Mouse (Mus musculus) Muller cell, postnatal 12 days (primary cell): Measurements from ENCODE around the gene 4930503B20Rik.

Experiments
- DNase-seq: peaks from one replicate; pipeline ENCODE4 v3.0.0-alpha.2; 2015; ENCODE audit errors: inconsistent ontology term

The 4930503B20Rik gene

DNA sequence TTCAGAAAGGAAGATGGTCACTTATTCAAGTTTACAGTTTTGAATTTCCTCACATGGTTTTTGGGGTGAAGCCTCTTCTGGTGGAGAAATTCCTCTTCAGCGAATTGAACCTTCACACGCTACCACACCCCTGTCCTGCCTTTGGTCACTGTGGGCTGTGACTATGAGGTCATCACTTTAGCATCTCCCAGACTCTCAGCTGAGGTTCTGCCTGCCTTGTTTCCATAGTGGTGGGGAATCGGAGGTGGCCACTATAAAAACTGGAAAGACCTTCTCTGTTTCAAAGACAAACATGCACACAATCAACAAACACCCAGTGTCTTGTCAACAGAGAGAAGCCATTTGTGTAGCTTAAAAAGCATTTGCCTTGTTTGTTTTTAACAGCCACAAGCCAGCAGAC is at the start of gene 4930503B20Rik:
TSS of gene 4930503B20Rik (minus strand) at position 101 of the 400 bp plus-strand sequence.
- DNase-seq, result no peak

DNA sequence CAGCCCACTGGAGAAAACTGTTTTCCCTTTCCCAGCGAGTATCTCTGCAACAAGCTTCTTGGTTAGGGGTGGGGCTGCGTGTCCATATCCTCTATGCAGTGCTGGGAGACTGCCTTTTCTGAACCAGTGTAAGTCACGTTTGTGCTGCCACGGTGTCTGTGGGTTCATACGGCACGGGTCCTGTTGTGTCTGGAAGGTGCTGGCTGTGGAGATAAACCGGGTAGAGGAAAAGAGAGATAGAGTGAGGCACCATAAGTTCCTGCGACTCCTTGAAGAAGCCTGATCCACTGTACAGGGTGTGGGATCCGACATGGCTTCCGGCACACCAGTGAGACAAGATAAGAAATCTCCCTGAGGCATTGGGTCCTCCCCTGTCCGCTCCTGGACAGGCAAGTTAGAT is 48.9 kb upstream of the 4930503B20Rik start:
- DNase-seq, result no peak

DNA sequence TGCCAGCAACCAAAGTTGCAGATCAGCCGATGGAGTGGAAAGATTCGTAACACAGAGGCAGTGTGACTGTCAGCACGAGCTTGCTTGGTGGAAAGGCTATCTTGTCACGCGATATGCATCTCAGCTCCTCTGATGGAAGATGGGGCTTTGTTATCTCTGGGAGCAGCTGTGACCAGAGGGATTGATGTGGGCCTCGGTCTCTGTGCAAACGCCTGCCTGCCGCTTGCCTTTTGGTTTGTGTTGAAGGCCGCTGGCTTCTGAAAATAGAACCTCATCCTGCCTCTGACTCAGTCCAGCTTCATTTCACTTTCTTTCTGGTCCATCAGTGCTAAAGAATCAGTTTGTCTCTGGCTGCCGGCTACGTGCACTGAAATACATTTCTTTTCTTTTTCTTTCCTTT is 47.9 kb upstream of the 4930503B20Rik start:
- DNase-seq, result peak; percentile 48

DNA sequence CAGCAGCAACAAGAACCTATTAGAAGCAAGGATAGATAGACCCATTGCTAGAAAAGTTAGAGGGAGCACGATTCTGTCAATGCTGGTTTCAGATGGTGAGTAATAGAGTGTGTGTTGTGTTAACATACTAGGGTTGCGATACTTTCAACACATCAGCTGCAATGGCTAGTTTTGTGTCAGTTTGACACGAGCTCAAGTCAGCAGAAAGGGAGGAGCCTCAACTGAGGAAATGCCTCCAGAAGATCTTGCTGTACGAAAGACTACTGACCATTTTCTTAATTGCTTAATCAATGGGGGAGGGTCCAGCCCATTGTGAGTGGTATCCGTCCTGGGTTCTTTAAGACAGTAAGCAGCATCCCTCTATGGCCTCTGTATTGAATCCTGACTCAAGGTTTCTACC is 41.4 kb upstream of the 4930503B20Rik start:
- DNase-seq, result no peak

- DNase-seq, result no peak
These were observed 36.1 kb upstream of the 4930503B20Rik start for GRCm38 (mm10) chr3:146687121-146687725.

DNA sequence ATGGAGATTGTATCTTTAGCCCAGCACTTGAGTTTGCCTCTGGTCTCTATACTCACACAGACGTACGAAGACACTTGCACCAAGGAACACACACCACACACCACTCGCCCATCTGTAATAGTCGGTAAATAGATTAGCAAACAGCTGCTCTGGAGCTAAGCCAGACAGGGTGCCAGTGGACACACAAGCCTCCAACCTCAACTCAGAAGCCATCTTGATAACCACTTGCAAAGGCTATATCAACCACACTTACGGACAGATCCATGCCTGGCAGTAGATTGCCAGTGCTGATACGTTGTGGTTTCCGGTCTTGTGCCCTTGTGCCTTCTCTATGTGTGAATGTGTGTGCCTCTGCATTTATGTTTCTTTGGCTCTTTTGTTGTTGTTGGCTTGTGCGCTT is 35.3 kb upstream of the 4930503B20Rik start:
- DNase-seq, result no peak

- peak; percentile 57 for DNase-seq
These were observed 33.9 kb upstream of the 4930503B20Rik start, which contains the start of gene Samd13 for GRCm38 (mm10) chr3:146684811-146685675. Samd13 (minus strand) TSS chr3:146685592.

- DNase-seq, result no peak
These were observed 32.0 kb upstream of the 4930503B20Rik start for GRCm38 (mm10) chr3:146683095-146683494.

GRCm38 (mm10) chr3:146682140-146682651 is 31.1 kb upstream of the 4930503B20Rik start:
- DNase-seq, result no peak

DNA sequence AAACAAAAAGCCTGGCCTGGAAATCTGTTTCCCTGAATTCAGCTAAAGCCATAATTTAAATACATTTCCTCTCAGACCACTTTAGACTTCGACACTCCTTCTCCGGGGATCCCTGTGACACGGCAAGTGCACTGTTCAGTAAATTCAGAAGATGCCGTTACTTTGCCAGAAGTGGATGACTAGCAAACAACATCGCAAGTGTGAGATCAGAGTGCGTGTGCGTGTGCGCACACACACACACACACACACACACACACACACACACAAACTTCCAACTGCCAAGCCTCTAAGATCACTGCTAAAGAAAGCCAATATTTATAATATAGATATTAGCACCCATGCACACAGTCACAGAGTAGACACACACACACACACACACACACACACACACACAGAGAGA is 30.6 kb upstream of the 4930503B20Rik start:
- DNase-seq, result no peak

DNA sequence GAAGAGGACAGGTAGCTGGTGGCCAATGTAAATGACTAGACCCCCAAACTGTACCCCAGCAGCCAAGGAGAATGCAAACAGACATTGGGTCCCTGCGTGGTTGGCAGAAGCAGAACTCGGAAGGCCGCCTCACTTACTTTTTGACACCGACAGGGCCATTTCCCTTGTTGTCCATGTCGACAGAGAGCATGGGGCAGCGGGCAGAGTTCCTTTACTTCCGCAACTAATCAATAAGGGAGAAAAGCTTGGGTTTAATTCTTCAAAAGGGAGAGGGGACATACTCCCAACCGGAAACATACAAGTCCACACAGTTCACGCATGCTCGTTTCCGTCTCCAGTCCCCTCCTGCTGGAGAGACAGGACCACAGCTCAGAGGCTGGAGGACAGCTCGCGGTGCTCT is 29.5 kb upstream of the 4930503B20Rik start:
- DNase-seq, result no peak

DNA sequence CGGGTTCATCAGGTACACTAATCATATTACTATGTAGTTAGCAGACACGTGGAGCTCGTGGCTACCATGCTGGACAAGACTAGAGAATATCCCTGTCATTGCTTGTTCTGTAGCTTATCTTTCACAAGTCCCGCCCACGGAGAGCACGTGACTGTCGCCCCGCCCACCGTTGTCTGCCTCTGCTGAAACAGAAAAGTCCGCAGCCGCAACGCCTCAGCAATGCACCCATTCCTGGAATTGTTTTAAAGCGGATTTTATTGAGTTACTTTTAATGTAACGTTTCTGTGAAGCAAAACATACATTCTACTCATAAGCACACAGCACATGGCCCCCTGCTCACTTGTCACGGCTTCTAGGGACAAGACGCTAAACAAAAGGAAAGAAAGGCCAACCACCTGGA is 28.5 kb upstream of the 4930503B20Rik start:
- DNase-seq, result no peak

GRCm38 (mm10) chr3:146676193-146676592 is 25.1 kb upstream of the 4930503B20Rik start:
- DNase-seq, result no peak

DNA sequence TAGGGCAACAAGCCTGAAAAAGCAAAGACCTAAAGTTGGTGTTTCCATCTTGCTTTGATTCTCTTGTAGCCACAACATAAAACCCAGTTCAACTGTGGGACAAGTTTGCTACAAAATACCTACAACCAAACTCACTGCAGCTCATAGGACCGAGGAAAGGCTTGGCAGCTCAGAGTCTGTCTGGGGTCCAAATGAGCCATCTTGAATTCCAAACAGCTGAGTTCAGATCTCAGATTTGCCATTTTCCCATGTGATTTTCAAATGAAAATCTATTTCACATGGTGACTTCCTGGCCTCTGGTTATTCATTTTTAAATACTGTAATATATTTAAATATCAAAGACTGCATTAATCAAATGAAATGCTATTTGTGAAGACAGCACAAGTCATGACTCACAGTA is 24.0 kb upstream of the 4930503B20Rik start:
- DNase-seq, result no peak

GRCm38 (mm10) chr3:146671121-146671520 is 20.0 kb upstream of the 4930503B20Rik start:
- no peak for DNase-seq

DNA sequence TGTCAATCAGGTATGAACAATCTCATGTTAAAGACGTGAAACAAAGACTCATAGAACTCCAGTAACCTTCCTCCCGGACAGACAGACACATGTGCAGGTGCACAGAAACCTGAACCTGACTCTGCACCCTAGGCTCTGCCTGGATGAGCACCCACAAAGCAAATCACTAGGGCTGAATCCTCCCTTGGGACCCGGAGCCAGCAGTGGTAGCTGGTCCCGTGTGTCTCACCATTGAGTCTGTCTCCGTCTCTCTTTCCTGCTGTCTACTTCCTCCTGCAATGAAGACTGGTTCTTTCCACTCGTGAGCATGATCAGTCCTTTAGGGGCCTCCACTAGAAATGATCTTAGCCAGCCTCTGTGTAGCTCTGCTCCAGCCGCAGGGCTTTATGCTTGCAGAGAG is 10.8 kb upstream of the 4930503B20Rik start:
- DNase-seq, result no peak

GRCm38 (mm10) chr3:146661001-146661400 is 9.9 kb upstream of the 4930503B20Rik start:
- DNase-seq, result no peak

DNA sequence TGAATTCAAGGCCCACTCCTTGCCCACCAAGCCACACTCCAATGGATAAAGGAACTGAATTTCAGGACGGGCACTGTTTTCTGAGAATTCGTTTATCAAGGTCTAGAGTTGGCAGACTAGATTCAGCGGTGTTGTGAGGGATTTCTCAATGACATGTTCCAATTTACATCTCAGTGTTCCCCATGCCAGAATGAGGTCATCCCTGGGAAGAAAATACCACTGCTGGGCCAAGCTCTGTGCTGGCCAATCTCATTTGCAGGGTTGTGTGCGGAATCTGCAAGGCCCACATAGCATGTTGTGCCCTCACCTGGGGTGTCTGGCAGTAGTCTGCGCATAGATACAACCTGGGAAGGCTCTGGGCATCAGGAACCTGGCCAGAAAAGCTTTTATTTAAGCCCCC is 8.2 kb upstream of the 4930503B20Rik start:
- DNase-seq, result no peak

- DNase-seq, result no peak
These were observed 7.0 kb upstream of the 4930503B20Rik start for GRCm38 (mm10) chr3:146658061-146658639.

DNA sequence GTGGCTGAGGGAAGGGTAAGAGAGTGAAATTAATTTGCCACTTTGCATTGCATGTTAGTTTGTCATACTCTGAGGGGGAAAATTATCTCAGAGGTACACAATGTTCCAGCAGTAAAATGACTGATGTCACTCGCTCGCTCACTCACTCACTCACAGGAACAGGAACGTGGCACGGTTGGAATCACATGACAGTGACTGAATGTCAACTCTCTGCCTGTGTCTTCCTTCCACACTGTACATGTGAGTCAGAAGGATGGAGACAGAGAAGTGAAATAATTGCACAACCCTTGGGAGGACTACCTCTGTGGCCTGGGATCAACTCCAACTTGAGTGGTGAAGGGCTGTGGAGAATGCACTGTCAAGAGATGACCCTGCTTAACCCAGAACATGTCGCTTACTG is 6.3 kb upstream of the 4930503B20Rik start:
- DNase-seq, result peak; percentile 40

DNA sequence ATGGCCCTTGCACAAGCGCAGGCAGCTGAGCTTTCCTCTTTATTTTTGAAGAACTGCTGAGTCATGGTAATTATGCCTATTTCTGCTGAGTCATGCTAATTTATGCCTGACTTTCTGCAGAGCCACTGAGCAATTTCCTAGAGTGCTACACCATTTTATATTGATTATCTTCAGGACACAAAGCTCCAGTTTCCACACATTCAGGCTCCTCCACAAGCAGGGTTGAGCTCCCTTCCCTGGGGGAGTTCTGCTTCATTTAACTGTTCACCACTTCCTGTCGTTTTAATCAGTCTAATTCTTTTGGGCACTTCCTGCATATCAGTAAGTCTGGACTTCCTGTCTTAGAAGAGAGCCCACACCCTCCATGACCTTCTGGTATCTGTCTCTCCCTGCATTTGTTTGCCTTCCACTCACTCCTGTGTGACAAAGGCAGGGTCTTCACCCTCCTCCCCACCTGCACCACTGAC is 4.0 kb upstream of the 4930503B20Rik start:
- peak; percentile 32 for DNase-seq

DNA sequence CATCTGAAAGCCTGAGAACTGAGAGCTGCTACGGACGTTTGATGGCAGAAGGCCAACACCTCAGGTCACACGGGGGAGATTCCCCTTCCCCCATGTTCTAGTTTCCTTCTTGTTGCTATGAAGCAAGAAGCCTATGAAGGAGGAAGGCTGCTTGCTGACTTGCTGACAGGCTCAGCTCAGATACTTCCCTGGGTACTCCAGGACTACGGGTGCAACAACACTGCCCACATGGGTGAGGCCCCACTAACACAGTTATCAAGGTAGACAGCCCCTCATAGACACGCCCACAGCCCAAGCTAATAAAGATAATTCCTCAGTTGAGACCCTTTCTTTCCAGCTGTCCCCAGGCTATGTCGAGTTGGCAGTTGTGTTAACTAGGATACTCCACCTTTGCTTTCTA is 2.6 kb upstream of the 4930503B20Rik start:
- no peak for DNase-seq
